Mouse (Mus musculus): Measurements from ENCODE around the gene Adamtsl4.

- TF ChIP-seq POLR2A (IDR thresholded peaks at IDR 0.05; ENCODE audit: insufficient read depth, low read depth, low read length): no peak
- TF ChIP-seq CTCF (IDR thresholded peaks at IDR 0.05; ENCODE audit: insufficient read depth, low read depth, low read length): no peak
These were observed 46.5 kb upstream of the Adamtsl4 start for GRCm38 (mm10) chr3:95734092-95734702.

Data from olfactory bulb, adult 2 months (tissue).